Mouse (Mus musculus) liver, adult 2 months (tissue): ENCODE measurements around the gene Rilpl1.

Source experiments
- CTCF ChIP-seq: fragments of 200-500 bp; IDR thresholded peaks from 2 replicates; pipeline ENCODE4 v1.5.1; 2011; ENCODE audit warnings: low read depth, low read length, control low read depth
- POLR2A ChIP-seq: fragments of 200-500 bp; IDR thresholded peaks from 2 replicates; pipeline ENCODE4 v1.6.1; 2011; ENCODE audit warnings: low read length, control low read depth; ENCODE audit not compliant: insufficient read depth; ENCODE audit errors: extremely low read depth

- no peak for TF ChIP-seq CTCF
- no peak for TF ChIP-seq POLR2A
Measured at GRCm38 (mm10) chr5:124463462-124463861, 67.7 kb downstream of the Rilpl1 start.
